Mouse (Mus musculus) lung, adult 18-20 months (tissue): ENCODE data around the gene Fbxo11.
"Not testable (repeated sequence)": the region's sequence is repeated elsewhere in the genome, so short reads cannot be mapped to it uniquely, and the experiment has no call there.

ENCODE experiments used
- DNase-seq, 2 experiments: peaks; one replicate each; pipeline ENCODE4 v3.0.0; 2022; ENCODE audit warnings: mixed read lengths in 2 of 2

Gene Fbxo11

GRCm38 (mm10) chr17:87959931-87960330, 105.2 kb downstream of the Fbxo11 start:
- DNase-seq, result not testable (repeated sequence)

DNA sequence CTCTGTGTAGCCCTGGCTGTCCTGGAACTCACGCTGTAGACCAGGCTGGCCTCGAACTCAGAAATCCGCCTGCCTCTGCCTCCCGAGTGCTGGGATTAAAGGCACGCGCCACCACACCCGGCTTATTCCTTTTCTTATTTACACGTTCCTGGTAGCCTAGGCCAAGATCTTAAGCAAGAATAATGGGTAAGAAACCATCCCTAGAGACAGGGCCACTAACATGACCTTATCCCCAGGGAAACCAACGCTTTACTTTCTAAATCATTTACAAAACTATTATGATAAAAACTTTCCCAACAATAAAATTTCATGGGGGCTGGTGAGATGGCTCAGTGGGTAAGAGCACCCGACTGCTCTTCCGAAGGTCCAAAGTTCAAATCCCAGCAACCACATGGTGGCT, 105.7 kb downstream of the Fbxo11 start:
- DNase-seq, result not testable (repeated sequence)

DNA sequence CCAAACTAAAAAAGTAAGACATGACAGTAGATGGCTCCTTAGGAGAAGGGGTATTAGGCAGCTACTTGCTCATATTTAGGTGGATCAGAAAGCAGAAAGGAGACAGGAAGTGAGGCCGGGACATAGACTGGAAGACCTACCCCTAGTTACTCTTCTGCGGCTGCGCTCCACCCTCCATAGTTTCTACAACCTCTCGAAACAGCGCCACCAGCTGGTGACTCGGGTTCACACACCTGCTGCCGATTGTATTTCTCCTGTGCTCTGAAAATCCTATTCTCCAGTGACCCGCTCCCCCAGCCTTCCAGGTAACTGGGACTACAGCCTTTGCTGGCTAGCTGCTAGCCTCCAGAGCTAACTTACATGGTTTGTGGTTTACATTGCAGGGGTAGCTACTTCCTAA, 106.8 kb downstream of the Fbxo11 start:
- no peak for DNase-seq

- no peak for DNase-seq
Observed at GRCm38 (mm10) chr17:87957096-87957840, 107.8 kb downstream of the Fbxo11 start.

DNA sequence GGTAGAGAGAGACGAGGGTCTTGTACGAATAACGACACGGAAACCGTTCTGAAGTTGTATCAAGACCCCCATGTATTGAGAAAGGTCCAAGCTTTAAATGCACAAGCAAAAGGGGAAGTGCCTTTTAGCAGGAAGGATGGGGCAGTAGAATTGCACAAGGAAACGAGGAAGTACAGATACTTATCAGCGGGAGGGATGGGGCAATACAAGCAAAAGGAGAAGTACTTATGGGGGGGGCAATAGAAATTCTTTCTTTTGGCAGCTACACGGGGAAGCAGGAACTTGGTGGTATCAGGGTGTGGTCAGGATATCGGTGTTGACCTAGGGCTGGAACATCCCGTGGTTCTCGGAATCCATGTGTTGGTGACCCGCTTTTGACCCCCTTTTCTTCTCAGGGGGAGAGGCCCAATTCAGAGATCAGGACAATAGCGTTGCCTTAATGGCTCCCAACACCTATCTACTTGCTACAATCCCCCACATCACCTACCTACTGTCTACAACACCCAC, 110.4 kb downstream of the Fbxo11 start:
- not testable (repeated sequence) for DNase-seq

DNA sequence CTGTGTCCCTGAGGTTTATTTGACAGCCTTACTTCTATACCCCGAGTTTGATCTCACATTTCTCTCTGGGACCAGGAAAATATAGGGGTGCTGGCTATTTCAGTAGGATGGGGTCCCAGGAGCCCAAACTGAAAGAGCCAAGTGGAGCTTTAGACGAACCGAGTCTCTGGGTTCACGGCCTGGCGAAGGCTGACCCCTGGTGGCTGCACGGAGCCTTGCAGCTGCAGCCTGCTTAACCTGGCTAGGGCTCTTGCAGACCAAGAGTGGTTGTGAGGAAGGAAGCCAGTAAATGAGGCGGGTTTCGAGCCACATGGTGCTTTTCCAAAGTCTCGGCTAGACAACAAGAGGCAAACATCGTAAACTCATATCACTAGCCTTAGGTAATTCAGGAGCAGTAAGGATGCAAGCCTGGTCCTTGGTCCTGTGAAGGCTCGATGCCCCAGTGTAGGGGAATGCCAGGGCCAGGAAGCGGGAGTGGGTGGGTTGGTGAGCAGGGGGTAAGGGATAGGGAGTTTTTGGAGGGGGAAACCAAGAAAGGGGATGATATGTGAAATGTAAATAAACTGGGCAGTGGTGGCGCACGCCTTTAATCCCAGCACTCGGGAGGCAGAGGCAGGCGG, 116.0 kb downstream of the Fbxo11 start:
- peak; percentile 62 to 68 for DNase-seq
